Mouse (Mus musculus) CD4-positive, CD25-positive, alpha-beta regulatory T cell, adult 9 weeks (primary cell): ENCODE data around the gene Cct8. TPM values are rescaled to one million over a fixed set of nuclear protein-coding genes. Genes with fewer than 3 reads are reported as not detected.

ENCODE experiments used
- polyA plus RNA-seq: library from polyadenylated mRNA; unstranded; fragments of 100-300 nt; shearing (Covaris generic); gene quantifications from one replicate; pipeline ENCODE4 v1.2.1, GENCODE M21; 2017

The Cct8 gene
- 412 TPM for polyA plus RNA-seq

GRCm38 (mm10) chr16:87495716-87496447 lies at the start of gene Cct8:
Gene Cct8 (minus strand): TSS chr16:87495873.

GRCm38 (mm10) chr16:87454419-87455179 lies 41.1 kb downstream of the Cct8 start, which contains the start of gene Usp16:
Gene Usp16 (plus strand): TSS chr16:87454703.

GRCm38 (mm10) chr16:87440184-87440686 lies 55.4 kb downstream of the Cct8 start, which contains the start of gene Rwdd2b:
Gene Rwdd2b (minus strand): TSS chr16:87440573.

Other genes starting within 250 kb of the Cct8 start
- gene N6amt1, start 141.7 kb downstream of the Cct8 start, polyA plus RNA-seq = 21.0 TPM
- gene Ltn1, start 63.3 kb downstream of the Cct8 start, polyA plus RNA-seq = 68.4 TPM
- 13.7 TPM for gene Rwdd2b, start 55.3 kb downstream of the Cct8 start, polyA plus RNA-seq
- gene Usp16, start 41.2 kb downstream of the Cct8 start, polyA plus RNA-seq = 75.2 TPM
- not detected for gene Map3k7cl, start 57.5 kb upstream of the Cct8 start, polyA plus RNA-seq
- gene Bach1, start 203.1 kb upstream of the Cct8 start, polyA plus RNA-seq = 4.5 TPM